Mouse (Mus musculus) heart, adult 11 months (tissue): ENCODE data around the gene Ipmk.
A peak's percentile ranks its signal among the peaks of the same experiment; 100 is the strongest.
"Not testable (repeated sequence)": the region's sequence is repeated elsewhere in the genome, so short reads cannot be mapped to it uniquely, and the experiment has no call there.

Experiments
- DNase-seq: peaks from one replicate; pipeline ENCODE4 v3.0.0; 2022

Ipmk gene

DNA sequence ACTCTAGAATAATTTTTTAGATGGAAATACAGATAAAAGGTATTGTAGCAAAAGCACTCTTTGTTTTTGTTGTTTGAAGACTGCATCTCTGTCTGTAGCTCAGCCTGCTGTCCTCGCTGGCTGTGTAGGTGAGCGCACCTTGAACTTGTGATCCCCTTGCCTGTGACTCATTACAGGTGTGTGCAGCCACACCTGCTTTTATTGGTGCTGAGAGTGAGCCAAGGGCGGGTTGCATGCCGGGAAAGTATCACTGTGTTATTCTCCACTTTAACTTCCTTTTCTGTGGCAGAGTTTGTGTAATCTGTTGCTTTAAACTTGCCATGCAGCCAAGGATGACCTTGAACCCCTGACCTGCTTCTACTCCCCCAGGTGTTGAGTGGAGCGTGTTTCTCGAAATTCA lies 28.5 kb downstream of the Ipmk start:
- no peak for DNase-seq

GRCm38 (mm10) chr10:71380406-71380805 lies 32.8 kb downstream of the Ipmk start:
- no peak for DNase-seq

- no peak for DNase-seq
These were observed 34.0 kb downstream of the Ipmk start for GRCm38 (mm10) chr10:71381471-71382033.

DNA sequence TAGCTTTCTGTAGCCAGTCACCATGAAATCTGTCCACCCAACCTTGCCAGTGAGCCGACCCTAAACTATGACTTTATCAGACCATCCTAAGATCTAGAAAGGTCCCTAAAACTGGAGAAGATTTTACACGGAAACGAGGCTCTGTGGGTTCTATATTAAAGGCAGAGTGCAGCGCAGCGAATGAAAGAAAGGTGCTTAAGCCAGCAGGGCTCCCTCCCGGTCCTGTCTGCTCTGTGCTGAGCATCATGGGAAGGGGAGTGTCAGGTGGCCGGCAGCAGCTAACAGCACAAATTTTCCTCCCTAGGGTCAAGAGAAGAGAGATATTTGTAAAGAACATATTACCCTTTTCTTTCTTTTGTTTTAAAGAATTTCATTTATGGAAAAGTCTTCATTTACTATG lies 34.5 kb downstream of the Ipmk start:
- no peak for DNase-seq

DNA sequence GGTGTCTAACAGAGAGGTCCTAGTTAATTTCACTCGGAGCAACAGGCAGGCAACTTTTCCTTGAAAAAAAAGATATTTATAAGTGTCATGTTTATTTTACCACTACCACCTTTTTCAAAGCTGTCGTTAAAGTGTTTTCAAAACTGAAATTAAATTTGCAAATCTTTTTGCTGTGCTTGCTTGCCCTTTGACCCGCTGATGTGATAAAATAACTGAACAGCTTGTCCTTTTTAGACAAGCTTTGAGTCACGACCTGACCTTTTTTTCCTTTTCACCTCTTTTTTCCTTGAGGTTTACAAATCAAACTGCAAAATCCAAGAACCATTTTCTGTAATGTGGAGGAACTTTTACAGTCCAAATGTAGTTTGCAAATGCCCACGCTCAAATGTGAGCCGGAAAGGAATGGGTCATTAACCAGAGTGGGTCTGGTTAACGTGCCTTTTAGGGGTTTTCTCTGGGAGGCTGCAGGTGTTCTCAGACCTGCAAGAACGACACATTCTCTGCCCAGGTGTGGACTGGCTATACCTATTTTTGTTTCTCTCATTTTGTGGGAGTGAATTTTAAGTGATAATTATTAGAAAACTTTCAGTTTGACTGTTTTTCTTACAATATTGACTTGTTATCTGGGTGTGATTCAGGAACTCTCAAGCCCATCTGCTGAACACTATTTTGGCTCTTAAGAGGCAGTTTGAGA lies 35.4 kb downstream of the Ipmk start:
- DNase-seq: no peak

- DNase-seq: not testable (repeated sequence)
These were observed 36.0 kb downstream of the Ipmk start for GRCm38 (mm10) chr10:71383552-71383924.

DNA sequence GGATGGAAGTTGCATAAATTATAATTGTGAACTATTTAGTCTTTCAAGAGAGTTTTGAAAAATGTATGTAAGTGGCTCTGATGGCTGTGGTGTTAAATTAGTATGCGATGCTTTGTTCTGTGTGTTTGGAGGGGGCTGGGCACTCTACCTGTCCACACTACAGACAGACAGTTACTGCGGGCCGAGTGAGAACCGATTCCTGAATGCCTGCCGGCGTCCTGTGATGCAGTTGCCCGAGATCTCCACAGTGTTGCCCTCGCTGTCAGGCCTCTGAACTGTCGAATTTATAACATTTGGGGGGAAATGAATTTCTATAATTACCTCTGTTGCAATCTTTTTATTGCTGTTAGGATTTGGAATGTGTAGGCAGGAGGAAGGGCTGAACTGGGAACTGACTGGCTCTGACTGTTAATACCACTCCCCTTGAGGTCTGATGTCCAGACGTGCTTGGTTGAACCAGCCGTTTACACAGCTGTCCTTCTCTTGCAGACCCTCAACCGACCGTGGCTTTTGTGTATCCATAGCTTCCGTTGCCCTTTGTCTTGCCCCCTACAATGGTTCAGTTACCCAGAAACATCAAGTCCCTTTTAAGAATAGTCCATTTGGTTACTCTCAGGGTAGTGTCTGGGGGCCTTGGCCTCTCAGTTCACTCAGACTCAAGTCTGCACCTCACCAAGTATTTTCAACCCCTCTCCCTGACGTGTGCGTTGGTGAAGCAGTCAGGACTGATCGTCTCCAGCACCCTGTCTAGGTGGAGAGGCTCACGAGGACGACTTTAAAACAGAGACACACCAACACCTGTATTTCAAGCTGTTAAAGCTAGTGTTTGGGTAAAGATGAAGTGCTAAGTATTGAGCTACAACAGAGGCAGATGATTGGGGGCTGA lies 36.8 kb downstream of the Ipmk start:
- no peak for DNase-seq

- no peak for DNase-seq
These were observed 41.7 kb downstream of the Ipmk start for GRCm38 (mm10) chr10:71389311-71389710.

- no peak for DNase-seq
These were observed 51.0 kb downstream of the Ipmk start for GRCm38 (mm10) chr10:71398383-71399145.

DNA sequence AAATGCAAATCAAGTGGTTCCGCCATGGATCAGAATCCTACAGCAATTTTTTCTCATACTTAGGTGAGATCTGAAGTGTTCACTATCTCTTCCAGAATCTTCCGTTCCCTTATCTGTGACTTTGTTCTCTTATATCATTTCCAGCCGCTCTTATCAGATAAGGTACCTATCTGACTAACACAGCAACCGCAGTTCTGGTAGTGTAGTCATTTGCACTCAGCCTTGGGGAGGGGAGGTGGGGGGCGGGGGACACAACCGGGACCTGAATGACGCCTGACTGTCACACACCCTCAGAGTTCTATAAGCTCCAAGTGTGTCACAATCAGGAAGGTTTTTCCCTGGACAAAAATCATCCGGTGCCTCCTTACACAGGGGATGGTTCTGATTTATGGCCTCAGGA lies 51.8 kb downstream of the Ipmk start:
- DNase-seq: no peak

DNA sequence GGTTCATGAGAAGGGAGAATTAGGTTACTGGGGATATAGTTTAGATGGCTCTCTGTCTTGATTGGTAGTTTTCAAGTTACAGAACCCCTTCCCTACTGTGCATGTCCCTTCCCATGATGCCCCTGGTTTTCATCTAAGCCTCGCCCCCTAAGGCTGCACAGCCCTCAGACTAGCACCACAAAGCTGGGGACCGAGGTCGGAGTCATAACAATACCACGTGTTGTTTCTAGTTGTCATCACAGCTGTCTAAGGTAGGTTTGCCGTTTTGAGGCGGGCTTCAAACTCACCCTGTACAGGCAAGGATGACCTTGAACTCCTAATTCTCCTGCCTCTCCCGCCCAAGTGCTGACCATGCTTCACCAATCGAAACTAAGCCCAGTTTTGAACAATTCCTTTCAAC lies 52.4 kb downstream of the Ipmk start:
- DNase-seq: no peak

GRCm38 (mm10) chr10:71400818-71401646 lies 53.5 kb downstream of the Ipmk start:
- no peak for DNase-seq

GRCm38 (mm10) chr10:71403638-71404037 lies 56.1 kb downstream of the Ipmk start:
- DNase-seq: no peak

GRCm38 (mm10) chr10:71405523-71406217 lies 58.1 kb downstream of the Ipmk start:
- no peak for DNase-seq

- no peak for DNase-seq
These were observed 62.4 kb downstream of the Ipmk start for GRCm38 (mm10) chr10:71409948-71410347.

DNA sequence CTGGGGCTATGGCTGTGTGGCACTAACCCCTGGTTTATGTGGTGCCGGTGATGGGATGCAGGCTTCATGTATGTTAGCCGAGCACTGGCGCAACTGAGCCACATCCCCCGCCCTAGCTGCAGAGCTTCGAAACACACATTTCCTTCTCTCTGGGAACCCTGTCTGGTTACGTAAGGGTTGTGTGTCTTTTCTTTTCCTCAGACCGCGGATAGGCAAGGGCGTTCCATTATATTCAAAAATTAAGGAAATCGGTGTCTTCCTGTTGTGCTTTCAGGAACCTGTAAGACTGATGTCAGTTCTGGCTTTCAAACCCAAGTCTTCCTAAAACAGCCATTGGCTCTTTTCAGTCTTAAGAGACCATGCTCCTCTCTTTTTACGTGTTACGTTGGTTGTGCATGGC lies 65.8 kb downstream of the Ipmk start:
- peak; percentile 95 for DNase-seq

GRCm38 (mm10) chr10:71421531-71421930 lies 74.0 kb downstream of the Ipmk start:
- DNase-seq: peak; percentile 76

DNA sequence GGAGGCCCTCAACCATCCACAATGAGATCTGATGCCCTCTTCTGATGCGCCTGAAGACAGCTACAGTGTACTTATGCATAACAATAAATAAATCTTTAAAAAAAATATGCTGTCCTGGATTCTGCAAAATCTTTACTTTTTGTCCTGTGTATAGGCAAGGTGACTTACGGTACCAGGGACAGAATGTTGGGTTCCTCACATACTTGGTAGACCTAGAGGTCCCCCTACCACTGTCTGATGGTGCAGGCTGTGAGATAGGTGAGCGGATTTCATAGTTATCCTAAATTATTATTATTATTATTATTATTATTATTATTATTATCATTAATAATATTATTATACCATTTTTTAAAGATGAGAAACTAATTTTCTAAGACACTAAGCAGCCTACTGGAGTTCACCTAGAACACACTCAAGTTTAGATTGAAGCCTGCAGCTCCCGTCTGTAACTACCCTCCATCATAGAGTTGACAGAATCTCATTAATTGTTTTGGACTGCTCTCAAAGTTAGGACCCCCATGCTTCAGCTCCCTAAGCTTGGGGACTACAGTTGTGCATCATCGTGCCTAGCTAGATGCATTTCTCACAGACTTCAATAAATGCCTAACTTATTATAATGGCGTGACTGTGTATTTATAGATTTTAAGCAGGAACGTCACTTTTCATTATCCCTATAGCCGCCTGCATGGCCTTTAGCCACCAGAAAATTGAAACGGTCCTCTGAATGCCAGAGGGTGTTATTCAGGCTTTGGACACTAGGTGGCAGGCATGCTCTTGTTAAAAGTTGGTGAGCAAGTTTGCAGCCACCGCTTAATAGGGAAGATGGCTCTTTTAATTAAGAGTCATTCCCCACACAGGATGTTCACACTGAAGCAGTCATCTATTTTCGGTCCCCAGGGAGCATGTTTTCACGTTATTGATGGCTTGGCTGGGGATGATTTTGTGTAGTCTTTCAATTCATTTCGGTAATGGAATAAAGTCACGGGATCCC lies 74.8 kb downstream of the Ipmk start:
- peak; percentile 86 for DNase-seq

- DNase-seq: peak; percentile 8
These were observed 79.2 kb downstream of the Ipmk start for GRCm38 (mm10) chr10:71426740-71427139.

DNA sequence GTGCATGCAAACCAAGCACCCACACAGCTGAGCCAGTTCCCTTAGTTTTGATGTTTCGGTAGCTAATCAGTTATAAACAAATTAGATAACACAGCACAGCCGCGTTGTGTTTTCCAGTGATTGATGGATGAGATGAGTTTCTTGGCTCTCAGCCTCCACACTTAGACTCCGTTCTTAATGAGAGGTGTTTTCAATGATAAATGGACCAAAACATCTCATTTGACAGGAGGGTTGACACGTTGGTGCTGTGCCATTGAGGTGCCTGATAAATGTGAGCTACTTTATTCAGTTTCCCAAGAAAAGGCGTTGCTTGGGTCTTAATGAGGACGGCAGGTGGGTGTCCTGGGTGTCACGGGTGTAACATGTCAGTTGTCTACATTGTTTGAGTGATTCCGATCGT lies 79.8 kb downstream of the Ipmk start:
- DNase-seq: no peak
